Mouse (Mus musculus): Measurements from ENCODE around the gene Lhx1. TPM values are rescaled to one million over a fixed set of nuclear protein-coding genes. Genes with fewer than 3 reads are reported as not detected.

The Lhx1 gene
- polyA plus RNA-seq (2015; fragmentation: Nextera tagmentation; extraction: Ambion mirVana), result 21.4 and 23.8 TPM in 2 replicates

GRCm38 (mm10) chr11:84525421-84526274 lies at the start of gene Lhx1:
Gene Lhx1 (minus strand): TSS chr11:84525535.

GRCm38 (mm10) chr11:84513171-84514116 lies 11.9 kb downstream of the Lhx1 start, which contains the start of gene Aatf:
Gene Aatf (minus strand): TSS chr11:84513522.

Other genes starting within 250 kb of the Lhx1 start
- 32.5 and 33.1 TPM in 2 replicates for gene Aatf, start 12.0 kb downstream of the Lhx1 start, polyA plus RNA-seq (2015; fragmentation: Nextera tagmentation; extraction: Ambion mirVana)

Data from neural tube, postnatal 0 days (tissue).